Mouse (Mus musculus): ENCODE measurements around the gene Zic2. TPM values are rescaled to one million over a fixed set of nuclear protein-coding genes. Genes with fewer than 3 reads are reported as not detected.
"Not testable (repeated sequence)": the region's sequence is repeated elsewhere in the genome, so short reads cannot be mapped to it uniquely, and the experiment has no call there.

Zic2 gene
- polyA plus RNA-seq, 2 experiments: 0.03 TPM; not detected in 1

GRCm38 (mm10) chr14:122454901-122455561 is 20.2 kb upstream of the Zic2 start:
- Histone ChIP-seq H3K27ac (no peak overlapping the region), H3K27me3 (ENCODE audit: control insufficient read depth, insufficient read depth, low read length) (peaks cover 45% of the 10 kb centered on the region), H3K4me1 (replicated peaks; ENCODE audit: control insufficient read depth in 2 of 2, insufficient read depth in 2 of 2, low read length in 1 of 2) (no peaks in the 10 kb centered on the region), H3K36me3 (replicated peaks; ENCODE audit: control insufficient read depth, insufficient read depth, low read depth) (no peaks in the 10 kb centered on the region), H3K4me3 (ENCODE audit: insufficient read depth in 1 of 2, low read depth in 2 of 2, low read length in 2 of 2) (no peak overlapping the region), H3K9me3 (ENCODE audit: control insufficient read depth, low read length) (no peaks in the 10 kb centered on the region), H3K4me2 (ENCODE audit: low read depth) (no peak overlapping the region), H3K9ac (replicated peaks) (no peak overlapping the region)
- DNase-seq (ENCODE audit: low read depth in 3 of 3, low spot score in 3 of 3) (no peak), ATAC-seq (ENCODE audit: insufficient read depth) (no peak)
- WGBS (ENCODE audit: insufficient replicate concordance): 54% methylated on average over 10 of the region's 10 CpGs
- TF ChIP-seq EP300 (IDR thresholded peaks at IDR 0.05; ENCODE audit: low read depth): no peak
- TF ChIP-seq CTCF (IDR thresholded peaks at IDR 0.05; ENCODE audit: low read depth): no peak

- Histone ChIP-seq H3K4me1 (replicated peaks; ENCODE audit: control insufficient read depth in 2 of 2, insufficient read depth in 2 of 2, low read length in 1 of 2) (no peaks in the 10 kb centered on the region), H3K9ac (replicated peaks) (no peak overlapping the region), H3K36me3 (replicated peaks; ENCODE audit: control insufficient read depth, insufficient read depth, low read depth) (no peaks in the 10 kb centered on the region), H3K27ac (no peak overlapping the region), H3K4me3 (ENCODE audit: insufficient read depth in 1 of 2, low read depth in 2 of 2, low read length in 2 of 2) (no peak overlapping the region), H3K9me3 (ENCODE audit: control insufficient read depth, low read length) (no peaks in the 10 kb centered on the region), H3K4me2 (ENCODE audit: low read depth) (no peak overlapping the region), H3K27me3 (ENCODE audit: control insufficient read depth, insufficient read depth, low read length) (peaks cover 40% of the 10 kb centered on the region)
- ATAC-seq (ENCODE audit: insufficient read depth): no peak
- DNase-seq (ENCODE audit: low read depth in 3 of 3, low spot score in 3 of 3): no peak
- TF ChIP-seq EP300 (IDR thresholded peaks at IDR 0.05; ENCODE audit: low read depth) (no peak), CTCF (IDR thresholded peaks at IDR 0.05; ENCODE audit: low read depth) (no peak)
- WGBS (ENCODE audit: insufficient replicate concordance): 58% methylated on average over 4 of the region's 4 CpGs
Observed at GRCm38 (mm10) chr14:122455562-122455958, 19.7 kb upstream of the Zic2 start.

- not testable (repeated sequence) for H3K4me2 ChIP-seq (ENCODE audit: low read depth); H3K36me3 ChIP-seq (replicated peaks; ENCODE audit: control insufficient read depth, insufficient read depth, low read depth); H3K27ac ChIP-seq; DNase-seq (ENCODE audit: low read depth in 3 of 3, low spot score in 3 of 3); H3K9me3 ChIP-seq (ENCODE audit: control insufficient read depth, low read length); ATAC-seq (ENCODE audit: insufficient read depth); H3K4me3 ChIP-seq (ENCODE audit: insufficient read depth in 1 of 2, low read depth in 2 of 2, low read length in 2 of 2); H3K9ac ChIP-seq (replicated peaks); H3K4me1 ChIP-seq (replicated peaks; ENCODE audit: control insufficient read depth in 2 of 2, insufficient read depth in 2 of 2, low read length in 1 of 2)
- WGBS (ENCODE audit: insufficient replicate concordance): 68% methylated on average over 7 of the region's 12 CpGs
- peaks cover 31% of the 10 kb centered on the region for H3K27me3 ChIP-seq (ENCODE audit: control insufficient read depth, insufficient read depth, low read length)
Observed at GRCm38 (mm10) chr14:122459332-122459731, 15.9 kb upstream of the Zic2 start.

DNA sequence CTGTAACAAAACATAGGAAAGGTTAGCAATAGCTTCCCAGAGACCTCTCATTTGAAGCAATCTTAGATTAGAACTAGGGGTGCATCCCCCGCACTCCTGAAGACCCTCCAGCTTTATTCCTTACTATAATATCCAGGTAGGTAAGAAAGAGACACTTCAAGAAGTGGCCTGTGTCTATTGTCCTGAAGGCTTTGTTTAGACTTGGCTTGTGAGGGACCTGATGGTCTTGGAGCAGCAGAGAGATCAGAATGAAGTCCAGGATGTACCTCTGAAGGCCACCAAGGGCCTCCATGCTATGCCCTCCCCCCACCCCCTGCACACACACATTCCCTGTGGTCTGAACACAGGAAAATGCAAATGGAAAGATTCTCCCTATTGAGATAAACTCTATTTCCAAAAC is 15.5 kb upstream of the Zic2 start:
- H3K9ac ChIP-seq (replicated peaks): no peak overlapping the region
- DNase-seq (ENCODE audit: low read depth in 3 of 3, low spot score in 3 of 3): no peak
- no peak overlapping the region for H3K4me2 ChIP-seq (ENCODE audit: low read depth)
- no peaks in the 10 kb centered on the region for H3K36me3 ChIP-seq (replicated peaks; ENCODE audit: control insufficient read depth, insufficient read depth, low read depth)
- whole genome bisulfite sequencing (ENCODE audit: insufficient replicate concordance): 73% methylated on average over 1 of the region's 1 CpGs
- H3K9me3 ChIP-seq (ENCODE audit: control insufficient read depth, low read length): no peaks in the 10 kb centered on the region
- peaks cover 33% of the 10 kb centered on the region for H3K27me3 ChIP-seq (ENCODE audit: control insufficient read depth, insufficient read depth, low read length)
- no peaks in the 10 kb centered on the region for H3K4me1 ChIP-seq (replicated peaks; ENCODE audit: control insufficient read depth in 2 of 2, insufficient read depth in 2 of 2, low read length in 1 of 2)
- H3K27ac ChIP-seq: no peak overlapping the region
- ATAC-seq (ENCODE audit: insufficient read depth): no peak
- no peak overlapping the region for H3K4me3 ChIP-seq (ENCODE audit: insufficient read depth in 1 of 2, low read depth in 2 of 2, low read length in 2 of 2)
- TF ChIP-seq EP300 (IDR thresholded peaks at IDR 0.05; ENCODE audit: low read depth) (no peak), CTCF (IDR thresholded peaks at IDR 0.05; ENCODE audit: low read depth) (no peak)

GRCm38 (mm10) chr14:122460226-122460625 is 15.0 kb upstream of the Zic2 start:
- H3K36me3 ChIP-seq (replicated peaks; ENCODE audit: control insufficient read depth, insufficient read depth, low read depth): no peaks in the 10 kb centered on the region
- no peak overlapping the region for H3K4me3 ChIP-seq (ENCODE audit: insufficient read depth in 1 of 2, low read depth in 2 of 2, low read length in 2 of 2)
- ATAC-seq (ENCODE audit: insufficient read depth) (no peak), DNase-seq (ENCODE audit: low read depth in 3 of 3, low spot score in 3 of 3) (no peak)
- H3K27ac ChIP-seq: no peak overlapping the region
- H3K9ac ChIP-seq (replicated peaks): no peak overlapping the region
- H3K4me1 ChIP-seq (replicated peaks; ENCODE audit: control insufficient read depth in 2 of 2, insufficient read depth in 2 of 2, low read length in 1 of 2): no peaks in the 10 kb centered on the region
- no peak for TF ChIP-seq EP300 (IDR thresholded peaks at IDR 0.05; ENCODE audit: low read depth)
- TF ChIP-seq CTCF (IDR thresholded peaks at IDR 0.05; ENCODE audit: low read depth): no peak
- 48% methylated on average over 5 of the region's 5 CpGs for WGBS (ENCODE audit: insufficient replicate concordance)
- H3K4me2 ChIP-seq (ENCODE audit: low read depth): no peak overlapping the region
- H3K9me3 ChIP-seq (ENCODE audit: control insufficient read depth, low read length): no peaks in the 10 kb centered on the region
- H3K27me3 ChIP-seq (ENCODE audit: control insufficient read depth, insufficient read depth, low read length): peaks cover 38% of the 10 kb centered on the region

All from liver, embryonic 14.5 days (tissue).